Mouse (Mus musculus): ENCODE data around the gene Krtap19-4. TPM values are rescaled to one million over a fixed set of nuclear protein-coding genes. Genes with fewer than 3 reads are reported as not detected.

Gene Krtap19-4
- polyA plus RNA-seq (2017; shearing (Covaris generic)), result not detected

DNA sequence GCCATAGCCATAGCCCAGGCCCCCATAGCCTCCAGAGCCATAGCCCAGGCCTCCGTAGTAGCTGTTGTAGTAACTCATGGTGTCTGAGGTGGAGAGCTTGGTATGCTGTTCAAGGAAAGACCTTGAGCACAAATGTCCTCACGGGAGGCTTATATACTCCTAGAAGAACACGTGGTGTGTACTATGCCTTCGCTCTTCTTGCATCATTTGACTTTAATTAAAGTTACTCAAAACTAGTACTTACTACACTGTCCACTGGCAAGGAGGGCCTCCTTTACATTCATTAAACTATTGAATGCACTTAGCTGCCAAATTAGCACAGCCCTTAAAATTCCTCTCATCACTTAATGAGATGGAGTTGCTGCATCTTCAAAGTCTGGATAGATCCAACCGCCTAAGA lies at the start of gene Krtap19-4:
Krtap19-4 (minus strand) TSS at position 101 of the 400 bp plus-strand sequence.
- ATAC-seq, result no peak

DNA sequence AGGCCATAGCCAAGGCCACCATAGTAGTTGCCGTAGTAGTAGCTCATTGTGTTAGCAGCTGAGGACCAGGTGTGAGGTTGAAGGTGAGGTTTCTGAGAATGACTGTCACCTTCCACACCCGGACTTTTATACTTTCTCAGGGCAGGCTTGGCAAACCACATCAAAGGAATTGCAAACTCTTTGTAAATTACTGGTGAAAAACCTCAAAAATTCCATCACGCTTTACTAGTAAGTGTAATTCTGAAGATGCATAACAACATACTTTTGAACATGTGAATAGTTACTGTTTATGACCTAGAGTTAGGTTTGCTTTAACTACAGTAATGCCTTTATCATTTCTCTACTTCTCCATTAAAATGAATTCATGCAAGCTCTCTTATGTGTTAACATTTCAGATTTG lies 47.3 kb upstream of the Krtap19-4 start, which contains the start of gene Krtap19-9b:
Krtap19-9b (minus strand) TSS at position 101 of the 400 bp plus-strand sequence.
- no peak for ATAC-seq

DNA sequence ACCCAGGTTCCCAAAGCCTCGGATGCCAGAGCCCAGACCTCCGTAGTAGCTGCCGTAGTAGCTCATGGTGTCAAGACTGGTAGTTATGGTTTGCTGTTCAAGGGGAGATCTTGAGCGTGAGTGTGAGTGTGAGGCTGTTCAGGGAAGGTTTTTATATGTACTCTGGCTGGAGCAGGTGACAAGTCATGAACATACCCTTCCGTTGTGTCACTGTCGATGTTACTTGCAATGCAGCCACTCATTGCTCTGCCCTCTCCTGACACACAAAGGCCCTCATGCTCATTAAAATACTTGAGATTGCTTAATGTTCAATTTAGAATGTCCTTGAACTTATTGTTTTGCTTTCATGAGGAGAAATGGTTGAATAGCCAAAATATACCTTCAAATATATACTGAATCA lies 11.5 kb upstream of the Krtap19-4 start, which contains the start of gene Krtap19-5:
Krtap19-5 (minus strand) TSS at position 101 of the 400 bp plus-strand sequence.
- ATAC-seq, result no peak

DNA sequence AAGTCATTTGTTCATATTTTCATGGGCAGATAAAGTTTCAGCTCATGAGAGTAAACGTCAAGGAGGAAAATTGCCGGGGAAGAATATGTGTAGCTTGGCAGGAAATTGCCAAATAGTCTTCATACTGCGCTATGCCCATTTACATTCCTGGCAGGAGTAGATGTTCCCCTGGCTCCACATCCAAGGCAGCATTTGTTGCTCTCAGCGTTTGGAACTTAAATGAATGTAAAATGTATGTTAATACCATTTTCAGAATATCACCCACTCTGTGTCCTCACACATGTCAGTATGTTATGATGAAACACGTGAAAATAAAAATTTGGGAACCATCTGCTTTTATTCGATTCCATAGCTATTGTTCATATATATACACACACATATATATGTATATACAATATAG lies 2.0 kb upstream of the Krtap19-4 start:
- no peak for ATAC-seq

DNA sequence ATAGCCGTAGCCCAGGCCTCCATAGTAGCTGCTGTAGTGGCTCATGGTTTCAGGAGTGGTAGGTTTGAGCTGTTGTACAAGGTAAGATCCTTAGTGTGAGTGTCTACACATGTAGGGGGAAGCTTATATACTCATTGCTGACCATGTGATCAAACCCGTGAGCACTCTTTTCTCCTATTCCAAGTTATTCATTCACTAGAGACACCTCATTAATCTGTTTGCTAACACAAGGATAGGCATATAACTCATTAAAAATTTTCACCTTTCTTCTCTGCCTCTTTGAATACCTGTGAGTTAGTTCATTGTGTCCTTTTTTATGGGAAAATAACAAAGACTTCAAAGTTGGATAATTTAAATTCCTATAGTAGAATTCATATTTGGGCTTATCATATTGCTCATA lies 7.0 kb downstream of the Krtap19-4 start, which contains the start of gene Krtap19-3:
Krtap19-3 (minus strand) TSS at position 101 of the 400 bp plus-strand sequence.
- no peak for ATAC-seq

DNA sequence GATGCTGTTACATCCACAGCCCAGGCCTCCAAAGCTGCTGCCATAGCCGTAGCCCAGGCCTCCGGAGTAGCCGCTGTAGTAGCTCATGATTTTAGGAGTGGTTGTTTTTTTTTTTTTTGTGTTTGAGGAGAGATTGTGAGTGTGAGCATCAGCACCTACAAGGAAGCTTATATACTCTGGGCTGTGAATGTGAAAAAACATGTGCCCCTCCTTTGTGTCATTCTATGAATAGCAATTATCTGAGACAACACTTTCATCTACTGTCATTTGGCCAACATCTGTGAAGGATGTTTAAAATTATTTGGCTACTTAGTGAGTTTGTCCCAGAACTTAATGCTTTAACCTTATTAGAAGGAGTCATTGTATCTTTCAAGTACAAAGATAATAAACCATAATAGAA lies 10.7 kb downstream of the Krtap19-4 start, which contains the start of gene Krtap19-2:
Krtap19-2 (minus strand) TSS at position 101 of the 400 bp plus-strand sequence.
- no peak for ATAC-seq

DNA sequence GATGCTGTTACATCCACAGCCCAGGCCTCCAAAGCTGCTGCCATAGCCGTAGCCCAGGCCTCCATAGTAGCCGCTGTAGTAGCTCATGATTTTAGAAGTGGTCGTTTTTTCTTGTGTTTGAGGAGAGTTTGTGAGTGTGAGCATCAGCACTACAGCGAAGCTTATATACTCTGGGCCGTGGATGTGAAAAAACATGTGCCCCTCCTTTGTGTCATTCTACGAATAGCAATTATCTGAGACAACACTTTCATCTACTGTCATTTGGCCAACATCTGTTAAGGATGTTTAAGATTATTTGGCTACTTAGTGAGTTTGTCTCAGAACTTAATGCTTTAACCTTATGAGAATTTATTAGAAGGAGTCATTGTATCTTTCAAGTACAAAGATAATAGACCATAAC lies 15.6 kb downstream of the Krtap19-4 start, which contains the start of gene Krtap19-1:
Krtap19-1 (minus strand) TSS at position 101 of the 400 bp plus-strand sequence.
- ATAC-seq, result no peak

DNA sequence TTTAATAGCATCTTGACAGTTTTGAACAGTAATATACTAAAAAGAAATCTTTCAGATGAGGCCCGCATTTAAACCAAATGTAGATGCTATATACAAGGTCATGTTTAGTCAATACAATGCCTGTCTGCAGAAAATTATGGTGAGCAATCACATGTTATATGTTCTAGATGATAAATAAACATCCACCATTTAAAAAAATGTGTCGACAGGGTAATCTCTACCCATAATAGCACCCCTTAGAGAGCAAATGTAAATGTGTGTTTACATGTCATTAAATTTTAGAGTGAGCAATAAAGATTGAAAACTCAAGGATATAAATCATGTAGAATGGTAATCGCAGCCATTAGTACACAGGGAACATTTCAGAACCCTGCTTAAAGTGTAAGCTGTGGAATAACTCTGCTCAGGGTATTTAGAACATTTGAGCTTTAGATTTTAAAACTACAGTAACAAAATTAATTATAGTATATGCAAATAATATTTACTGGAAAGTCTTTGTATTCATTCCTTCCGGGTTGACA lies 19.9 kb downstream of the Krtap19-4 start:
- no peak for ATAC-seq

DNA sequence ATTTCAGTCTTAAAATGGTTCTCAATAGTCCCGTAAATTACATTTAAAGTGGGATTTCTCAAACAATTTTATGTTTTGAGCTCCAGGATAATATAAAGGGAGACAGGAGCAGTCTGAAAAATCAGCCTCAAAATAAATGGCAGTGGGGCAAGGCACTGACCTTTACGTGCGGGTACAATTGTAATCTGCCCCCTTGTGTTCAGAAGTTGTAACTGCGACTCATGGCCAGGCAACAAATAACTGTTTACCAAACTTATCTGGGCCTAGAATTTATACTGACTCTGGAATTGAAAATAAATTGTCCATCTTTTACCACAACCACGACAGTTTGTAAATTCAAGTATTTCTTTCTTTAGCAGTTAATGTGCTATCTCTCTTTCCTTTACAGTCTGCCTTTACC lies 33.4 kb downstream of the Krtap19-4 start:
- no peak for ATAC-seq

DNA sequence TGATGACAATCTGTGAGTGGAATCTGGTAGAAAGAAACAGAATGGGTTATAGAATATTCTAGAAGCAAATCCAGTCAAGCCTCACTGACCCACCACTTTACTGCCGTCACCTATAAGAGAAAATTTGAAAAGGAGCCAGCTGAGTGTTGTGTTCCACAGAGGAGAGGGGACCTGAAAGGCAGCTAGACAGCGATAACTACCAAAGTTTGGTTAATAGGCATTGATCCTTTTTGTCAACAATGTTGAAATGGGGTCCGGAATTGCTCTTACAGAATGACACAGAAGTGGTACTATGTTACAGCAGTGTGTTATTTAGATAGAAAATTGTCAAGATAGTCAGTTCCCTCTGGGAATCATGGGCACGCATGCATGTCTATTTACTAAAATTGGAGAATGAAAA lies 36.3 kb downstream of the Krtap19-4 start:
- no peak for ATAC-seq

DNA sequence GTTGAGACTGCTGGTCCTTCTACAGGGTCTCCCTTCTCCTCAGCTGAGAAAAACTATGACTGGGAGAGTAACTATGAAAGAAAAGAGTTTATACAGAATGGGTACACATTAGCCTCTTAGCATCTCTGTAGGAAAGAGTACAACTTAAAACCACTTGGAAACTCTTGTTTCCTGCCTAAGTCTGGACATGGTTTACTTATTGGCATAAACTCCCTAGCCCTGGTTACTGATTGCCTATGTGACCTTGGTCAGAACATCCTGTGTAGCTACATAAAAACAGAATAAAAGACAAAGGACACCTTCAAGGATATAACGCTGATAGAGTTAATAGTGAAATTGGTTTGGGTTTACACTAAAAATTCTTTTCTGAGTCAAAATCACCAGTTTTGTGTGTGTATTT lies 37.5 kb downstream of the Krtap19-4 start:
- no peak for ATAC-seq

Other genes starting within 250 kb of the Krtap19-4 start
- gene Krtap26-1, start 237.3 kb downstream of the Krtap19-4 start, polyA plus RNA-seq (2017; shearing (Covaris generic)), result not detected
- gene Krtap27-1, start 213.4 kb downstream of the Krtap19-4 start, polyA plus RNA-seq (2017; shearing (Covaris generic)), result not detected
- not detected for gene 2310061N02Rik, start 177.1 kb downstream of the Krtap19-4 start, polyA plus RNA-seq (2017; shearing (Covaris generic))
- gene Krtap13-1, start 156.2 kb downstream of the Krtap19-4 start, polyA plus RNA-seq (2017; shearing (Covaris generic)), result not detected
- gene Krtap13, start 133.5 kb downstream of the Krtap19-4 start, polyA plus RNA-seq (2017; shearing (Covaris generic)), result not detected
- not detected for gene 2310034C09Rik, start 126.2 kb downstream of the Krtap19-4 start, polyA plus RNA-seq (2017; shearing (Covaris generic))
- not detected for gene 2310057N15Rik, start 110.9 kb downstream of the Krtap19-4 start, polyA plus RNA-seq (2017; shearing (Covaris generic))
- gene Gm5965, start 107.2 kb downstream of the Krtap19-4 start, polyA plus RNA-seq (2017; shearing (Covaris generic)), result not detected
- gene Gm20741, start 72.9 kb downstream of the Krtap19-4 start, polyA plus RNA-seq (2017; shearing (Covaris generic)), result not detected
- not detected for gene Krtap15, start 64.9 kb downstream of the Krtap19-4 start, polyA plus RNA-seq (2017; shearing (Covaris generic))
- gene Krtap14, start 58.9 kb downstream of the Krtap19-4 start, polyA plus RNA-seq (2017; shearing (Covaris generic)), result not detected
- gene Krtap19-1, start 15.7 kb downstream of the Krtap19-4 start, polyA plus RNA-seq (2017; shearing (Covaris generic)), result not detected
- not detected for gene Krtap19-2, start 10.8 kb downstream of the Krtap19-4 start, polyA plus RNA-seq (2017; shearing (Covaris generic))
- not detected for gene Krtap19-3, start 7.1 kb downstream of the Krtap19-4 start, polyA plus RNA-seq (2017; shearing (Covaris generic))
- not detected for gene Krtap19-5, start 11.4 kb upstream of the Krtap19-4 start, polyA plus RNA-seq (2017; shearing (Covaris generic))
- not detected for gene Krtap19-9b, start 47.2 kb upstream of the Krtap19-4 start, polyA plus RNA-seq (2017; shearing (Covaris generic))
- not detected for gene Krtap16-3, start 77.8 kb upstream of the Krtap19-4 start, polyA plus RNA-seq (2017; shearing (Covaris generic))
- gene Krtap22-2, start 125.7 kb upstream of the Krtap19-4 start, polyA plus RNA-seq (2017; shearing (Covaris generic)), result not detected
- gene Gm10229, start 130.2 kb upstream of the Krtap19-4 start, polyA plus RNA-seq (2017; shearing (Covaris generic)), result not detected
- not detected for gene Krtap6-1, start 146.6 kb upstream of the Krtap19-4 start, polyA plus RNA-seq (2017; shearing (Covaris generic))
- not detected for gene Gm10228, start 156.4 kb upstream of the Krtap19-4 start, polyA plus RNA-seq (2017; shearing (Covaris generic))
- gene Krtap6-5, start 162.8 kb upstream of the Krtap19-4 start, polyA plus RNA-seq (2017; shearing (Covaris generic)), result not detected
- not detected for gene 1110025L11Rik, start 178.9 kb upstream of the Krtap19-4 start, polyA plus RNA-seq (2017; shearing (Covaris generic))
- gene Krtap6-3, start 198.9 kb upstream of the Krtap19-4 start, polyA plus RNA-seq (2017; shearing (Covaris generic)), result not detected

All from CD4-positive, CD25-positive, alpha-beta regulatory T cell, adult 4 months (primary cell).